Mouse (Mus musculus): Measurements from ENCODE around the gene Cyp4f18. TPM values are rescaled to one million over a fixed set of nuclear protein-coding genes. Genes with fewer than 3 reads are reported as not detected.

Gene Cyp4f18
- polyA plus RNA-seq, 1 experiment from 2014 or later: 0.81 TPM

GRCm38 (mm10) chr8:71988867-71989599 lies 20.4 kb downstream of the Cyp4f18 start:
- Histone ChIP-seq H3K27me3 (ENCODE audit: control insufficient read depth, insufficient read depth, low read length) (no peaks in the 10 kb centered on the region), H3K4me1 (replicated peaks; ENCODE audit: control insufficient read depth, insufficient read depth, low read length) (no peaks in the 10 kb centered on the region), H3K9me3 (ENCODE audit: control insufficient read depth, low read length) (no peaks in the 10 kb centered on the region), H3K9ac (ENCODE audit: low read length) (peak overlapping the region; percentile 55), H3K27ac (ENCODE audit: low read depth, low read length) (no peak overlapping the region), H3K4me2 (ENCODE audit: low read depth, low read length, severe bottlenecking) (peak overlapping the region; percentile 54), H3K4me3 (ENCODE audit: low read depth, low read length) (peak overlapping the region; percentile 31), H3K36me3 (ENCODE audit: control insufficient read depth, insufficient read depth, low read length) (no peaks in the 10 kb centered on the region)
- DNase-seq (ENCODE audit: low spot score) (no peak), ATAC-seq (replicated peaks; ENCODE audit: low FRiP score) (peak; percentile 25)
- 57% methylated on average over 13 of the region's 13 CpGs for WGBS

GRCm38 (mm10) chr8:71988110-71988866 lies 21.1 kb downstream of the Cyp4f18 start:
- H3K9me3 ChIP-seq (ENCODE audit: control insufficient read depth, low read length): no peaks in the 10 kb centered on the region
- ATAC-seq (replicated peaks; ENCODE audit: low FRiP score): peak; percentile 68
- peak overlapping the region; percentile 54 for H3K4me2 ChIP-seq (ENCODE audit: low read depth, low read length, severe bottlenecking)
- H3K9ac ChIP-seq (ENCODE audit: low read length): peak overlapping the region; percentile 55
- no peaks in the 10 kb centered on the region for H3K27me3 ChIP-seq (ENCODE audit: control insufficient read depth, insufficient read depth, low read length)
- H3K36me3 ChIP-seq (ENCODE audit: control insufficient read depth, insufficient read depth, low read length): no peaks in the 10 kb centered on the region
- 17% methylated on average over 24 of the region's 24 CpGs for WGBS
- no peaks in the 10 kb centered on the region for H3K4me1 ChIP-seq (replicated peaks; ENCODE audit: control insufficient read depth, insufficient read depth, low read length)
- peak; percentile 73 for DNase-seq (ENCODE audit: low spot score)
- peak overlapping the region; percentile 31 for H3K4me3 ChIP-seq (ENCODE audit: low read depth, low read length)
- H3K27ac ChIP-seq (ENCODE audit: low read depth, low read length): no peak overlapping the region

GRCm38 (mm10) chr8:71984601-71985000 lies 24.8 kb downstream of the Cyp4f18 start:
- Histone ChIP-seq H3K9me3 (ENCODE audit: control insufficient read depth, low read length) (no peaks in the 10 kb centered on the region), H3K27ac (ENCODE audit: low read depth, low read length) (no peak overlapping the region), H3K4me1 (replicated peaks; ENCODE audit: control insufficient read depth, insufficient read depth, low read length) (no peaks in the 10 kb centered on the region), H3K9ac (ENCODE audit: low read length) (no peak overlapping the region), H3K4me3 (ENCODE audit: low read depth, low read length) (no peak overlapping the region), H3K27me3 (ENCODE audit: control insufficient read depth, insufficient read depth, low read length) (no peaks in the 10 kb centered on the region), H3K4me2 (ENCODE audit: low read depth, low read length, severe bottlenecking) (no peak overlapping the region), H3K36me3 (ENCODE audit: control insufficient read depth, insufficient read depth, low read length) (no peaks in the 10 kb centered on the region)
- WGBS: 63% methylated on average over 4 of the region's 4 CpGs
- no peak for ATAC-seq (replicated peaks; ENCODE audit: low FRiP score)
- DNase-seq (ENCODE audit: low spot score): no peak

DNA sequence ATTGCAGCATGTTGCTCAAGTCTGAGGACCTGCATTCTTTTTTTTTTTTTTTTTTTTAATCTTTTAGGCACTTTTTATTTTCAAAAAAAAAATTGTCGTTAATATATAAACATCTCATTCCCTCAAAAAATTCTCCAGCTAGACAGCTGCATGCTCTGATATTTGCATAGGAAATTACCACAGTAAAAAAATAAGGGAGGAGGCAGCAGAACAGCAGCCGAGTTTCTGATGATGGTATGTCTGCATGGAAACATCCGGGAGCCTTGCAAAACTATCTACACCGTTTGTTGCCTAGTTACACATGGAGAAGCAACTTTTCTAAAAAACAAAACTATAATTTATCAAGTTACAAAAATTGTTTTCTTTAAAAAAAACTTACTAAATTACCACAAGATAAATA lies 28.0 kb downstream of the Cyp4f18 start:
- Histone ChIP-seq H3K9me3 (ENCODE audit: control insufficient read depth, low read length) (no peaks in the 10 kb centered on the region), H3K4me2 (ENCODE audit: low read depth, low read length, severe bottlenecking) (no peak overlapping the region), H3K9ac (ENCODE audit: low read length) (no peak overlapping the region), H3K36me3 (ENCODE audit: control insufficient read depth, insufficient read depth, low read length) (no peaks in the 10 kb centered on the region), H3K4me3 (ENCODE audit: low read depth, low read length) (no peak overlapping the region), H3K4me1 (replicated peaks; ENCODE audit: control insufficient read depth, insufficient read depth, low read length) (no peaks in the 10 kb centered on the region), H3K27ac (ENCODE audit: low read depth, low read length) (no peak overlapping the region), H3K27me3 (ENCODE audit: control insufficient read depth, insufficient read depth, low read length) (no peaks in the 10 kb centered on the region)
- no peak for DNase-seq (ENCODE audit: low spot score)
- no peak for ATAC-seq (replicated peaks; ENCODE audit: low FRiP score)
- WGBS: 91% methylated on average over 4 of the region's 4 CpGs

DNA sequence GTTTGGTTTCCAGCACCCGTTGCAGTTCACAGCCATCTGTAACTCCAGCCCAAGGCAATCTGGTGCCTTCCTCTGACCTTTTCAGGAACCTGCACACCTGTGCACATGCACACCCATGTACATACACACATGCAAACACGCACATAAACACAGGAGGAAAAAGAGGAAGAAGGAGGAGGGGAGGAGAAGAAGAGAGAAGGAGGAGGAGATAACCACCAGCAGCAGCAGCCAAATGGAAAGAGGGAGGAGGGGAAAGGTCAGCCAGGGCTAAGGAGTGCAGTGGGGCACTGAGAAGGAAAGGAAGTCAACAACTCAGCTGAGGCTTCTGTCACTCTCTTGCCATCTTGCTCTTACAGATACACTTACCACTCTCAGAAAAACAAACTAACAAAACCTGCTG lies 28.4 kb downstream of the Cyp4f18 start:
- H3K9ac ChIP-seq (ENCODE audit: low read length): no peak overlapping the region
- no peaks in the 10 kb centered on the region for H3K4me1 ChIP-seq (replicated peaks; ENCODE audit: control insufficient read depth, insufficient read depth, low read length)
- DNase-seq (ENCODE audit: low spot score) (no peak), ATAC-seq (replicated peaks; ENCODE audit: low FRiP score) (no peak)
- WGBS: 85% methylated on average over 2 of the region's 2 CpGs
- H3K4me3 ChIP-seq (ENCODE audit: low read depth, low read length): no peak overlapping the region
- H3K4me2 ChIP-seq (ENCODE audit: low read depth, low read length, severe bottlenecking): no peak overlapping the region
- H3K9me3 ChIP-seq (ENCODE audit: control insufficient read depth, low read length): no peaks in the 10 kb centered on the region
- no peak overlapping the region for H3K27ac ChIP-seq (ENCODE audit: low read depth, low read length)
- H3K27me3 ChIP-seq (ENCODE audit: control insufficient read depth, insufficient read depth, low read length): no peaks in the 10 kb centered on the region
- no peaks in the 10 kb centered on the region for H3K36me3 ChIP-seq (ENCODE audit: control insufficient read depth, insufficient read depth, low read length)

DNA sequence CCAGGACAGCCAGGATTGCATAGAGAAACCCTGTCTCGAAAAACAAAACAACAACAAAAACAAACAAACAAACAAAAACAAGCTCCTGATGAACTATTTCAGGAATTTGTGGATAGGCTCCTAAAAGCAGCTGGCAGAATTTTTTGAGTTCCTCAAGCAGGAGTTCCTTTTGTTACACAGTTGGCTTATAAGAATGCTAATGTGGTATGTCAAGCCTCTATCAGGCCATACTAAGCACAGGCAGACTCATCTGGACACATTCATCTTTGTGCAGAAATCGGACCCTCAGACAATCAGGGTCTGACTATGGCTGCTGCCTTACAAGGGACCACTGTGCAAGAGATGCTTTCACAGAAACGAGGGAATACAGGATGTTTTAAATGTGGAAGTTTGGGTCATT lies 35.2 kb downstream of the Cyp4f18 start:
- no peak for ATAC-seq (replicated peaks; ENCODE audit: low FRiP score)
- 84% methylated on average over 3 of the region's 3 CpGs for WGBS

DNA sequence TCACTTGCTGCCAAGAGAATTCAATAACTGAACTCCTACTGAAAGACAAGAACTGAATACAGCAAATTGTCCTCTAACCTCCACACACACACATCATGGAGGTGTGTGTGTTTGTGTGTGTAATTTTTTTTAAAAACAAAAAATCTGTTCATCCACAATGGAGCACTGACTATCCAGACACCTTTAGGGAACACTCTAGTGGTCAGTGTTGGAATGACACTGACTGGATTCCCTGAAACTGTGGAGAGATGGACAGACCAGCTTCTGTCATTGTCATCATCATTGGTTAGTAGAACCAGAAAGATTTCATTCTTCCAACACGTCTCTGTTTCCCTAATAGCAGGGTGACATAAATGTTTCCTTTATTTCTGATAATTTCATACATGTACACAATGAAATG lies 37.5 kb downstream of the Cyp4f18 start:
- no peaks in the 10 kb centered on the region for H3K4me1 ChIP-seq (replicated peaks; ENCODE audit: control insufficient read depth, insufficient read depth, low read length)
- H3K4me2 ChIP-seq (ENCODE audit: low read depth, low read length, severe bottlenecking): no peak overlapping the region
- H3K9ac ChIP-seq (ENCODE audit: low read length): no peak overlapping the region
- no peaks in the 10 kb centered on the region for H3K27me3 ChIP-seq (ENCODE audit: control insufficient read depth, insufficient read depth, low read length)
- peaks cover 5% of the 10 kb centered on the region for H3K36me3 ChIP-seq (ENCODE audit: control insufficient read depth, insufficient read depth, low read length)
- H3K9me3 ChIP-seq (ENCODE audit: control insufficient read depth, low read length): peaks cover 5% of the 10 kb centered on the region; the same call in 1 of the 2 replicates
- H3K27ac ChIP-seq (ENCODE audit: low read depth, low read length): no peak overlapping the region
- H3K4me3 ChIP-seq (ENCODE audit: low read depth, low read length): no peak overlapping the region
- WGBS: 68% methylated on average over 1 of the region's 1 CpGs
- no peak for DNase-seq (ENCODE audit: low spot score)
- no peak for ATAC-seq (replicated peaks; ENCODE audit: low FRiP score)

More for the DNA sequence above, 35.2 kb downstream of the Cyp4f18 start:
- no peaks in the 10 kb centered on the region for H3K9me3 ChIP-seq (ENCODE audit: control insufficient read depth, low read length)
- no peak overlapping the region for H3K4me2 ChIP-seq (ENCODE audit: low read depth, low read length, severe bottlenecking)
- H3K36me3 ChIP-seq (ENCODE audit: control insufficient read depth, insufficient read depth, low read length): no peaks in the 10 kb centered on the region; the same call in 1 of the 2 replicates
- no peak overlapping the region for H3K9ac ChIP-seq (ENCODE audit: low read length)
- no peak for DNase-seq (ENCODE audit: low spot score)
- H3K27ac ChIP-seq (ENCODE audit: low read depth, low read length): no peak overlapping the region
- no peaks in the 10 kb centered on the region for H3K4me1 ChIP-seq (replicated peaks; ENCODE audit: control insufficient read depth, insufficient read depth, low read length)
- no peaks in the 10 kb centered on the region for H3K27me3 ChIP-seq (ENCODE audit: control insufficient read depth, insufficient read depth, low read length)
- no peak overlapping the region for H3K4me3 ChIP-seq (ENCODE audit: low read depth, low read length)

GRCm38 (mm10) chr8:71968636-71969035 lies 40.8 kb downstream of the Cyp4f18 start:
- Histone ChIP-seq H3K4me3 (ENCODE audit: low read depth, low read length) (no peak overlapping the region), H3K36me3 (ENCODE audit: control insufficient read depth, insufficient read depth, low read length) (peaks cover 19% of the 10 kb centered on the region), H3K4me2 (ENCODE audit: low read depth, low read length, severe bottlenecking) (no peak overlapping the region), H3K27me3 (ENCODE audit: control insufficient read depth, insufficient read depth, low read length) (no peaks in the 10 kb centered on the region), H3K9me3 (ENCODE audit: control insufficient read depth, low read length) (peaks cover 8% of the 10 kb centered on the region; the same call in 1 of the 2 replicates), H3K9ac (ENCODE audit: low read length) (no peak overlapping the region), H3K27ac (ENCODE audit: low read depth, low read length) (no peak overlapping the region), H3K4me1 (replicated peaks; ENCODE audit: control insufficient read depth, insufficient read depth, low read length) (no peaks in the 10 kb centered on the region)
- DNase-seq (ENCODE audit: low spot score): no peak
- 93% methylated on average over 6 of the region's 6 CpGs for WGBS
- no peak for ATAC-seq (replicated peaks; ENCODE audit: low FRiP score)

Data from forebrain, embryonic 11.5 days (tissue).